Mouse (Mus musculus): ENCODE measurements around the gene Ubn1. TPM values are rescaled to one million over a fixed set of nuclear protein-coding genes. Genes with fewer than 3 reads are reported as not detected.

Ubn1 gene
- polyA plus RNA-seq, 1 experiment from 2014 or later: 7.6 TPM

GRCm38 (mm10) chr16:5093285-5093684 lies 43.4 kb downstream of the Ubn1 start:
- Histone ChIP-seq H3K27me3 (ENCODE audit: control insufficient read depth, insufficient read depth, low read depth, low read length) (no peaks in the 10 kb centered on the region), H3K9ac (ENCODE audit: low read depth, low read length) (no peak overlapping the region), H3K9me3 (replicated peaks; ENCODE audit: control insufficient read depth, low read length) (no peaks in the 10 kb centered on the region), H3K4me1 (ENCODE audit: control insufficient read depth, low read depth, low read length) (no peaks in the 10 kb centered on the region), H3K4me2 (ENCODE audit: low read depth, low read length) (no peak overlapping the region), H3K4me3 (ENCODE audit: low read depth, low read length) (no peak overlapping the region), H3K27ac (ENCODE audit: low read length) (no peak overlapping the region), H3K36me3 (ENCODE audit: control insufficient read depth, insufficient read depth) (no peaks in the 10 kb centered on the region)
- WGBS (ENCODE audit: insufficient replicate concordance): 62% methylated on average over 5 of the region's 5 CpGs
- no peak for ATAC-seq (ENCODE audit: low read depth)

DNA sequence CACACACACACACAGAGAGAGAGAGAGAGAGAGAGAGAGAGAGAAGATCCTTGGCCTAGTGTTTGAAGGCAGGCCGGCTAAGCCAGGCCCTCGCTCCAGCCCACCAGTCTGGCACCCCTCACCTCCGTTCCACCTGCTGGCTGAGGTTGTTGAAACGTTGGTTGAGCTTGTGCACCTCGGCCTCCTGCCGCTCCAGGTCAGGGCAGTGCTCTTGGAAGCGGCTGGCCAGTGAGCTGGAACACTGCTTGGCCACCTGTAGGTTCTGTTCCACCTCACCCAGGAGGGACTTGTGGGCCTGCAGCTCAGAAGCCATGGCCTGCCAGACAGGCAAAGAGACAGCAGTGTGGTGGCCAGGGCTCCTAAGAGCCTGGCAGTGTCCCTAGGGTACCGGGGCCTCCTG lies 46.6 kb downstream of the Ubn1 start:
- H3K27ac ChIP-seq (ENCODE audit: low read length): no peak overlapping the region
- H3K27me3 ChIP-seq (ENCODE audit: control insufficient read depth, insufficient read depth, low read depth, low read length): no peaks in the 10 kb centered on the region
- WGBS (ENCODE audit: insufficient replicate concordance): 75% methylated on average over 8 of the region's 8 CpGs
- no peak overlapping the region for H3K4me2 ChIP-seq (ENCODE audit: low read depth, low read length)
- ATAC-seq (ENCODE audit: low read depth): no peak
- no peaks in the 10 kb centered on the region for H3K9me3 ChIP-seq (replicated peaks; ENCODE audit: control insufficient read depth, low read length)
- H3K36me3 ChIP-seq (ENCODE audit: control insufficient read depth, insufficient read depth): no peaks in the 10 kb centered on the region
- H3K4me1 ChIP-seq (ENCODE audit: control insufficient read depth, low read depth, low read length): no peaks in the 10 kb centered on the region
- H3K4me3 ChIP-seq (ENCODE audit: low read depth, low read length): no peak overlapping the region
- H3K9ac ChIP-seq (ENCODE audit: low read depth, low read length): no peak overlapping the region

DNA sequence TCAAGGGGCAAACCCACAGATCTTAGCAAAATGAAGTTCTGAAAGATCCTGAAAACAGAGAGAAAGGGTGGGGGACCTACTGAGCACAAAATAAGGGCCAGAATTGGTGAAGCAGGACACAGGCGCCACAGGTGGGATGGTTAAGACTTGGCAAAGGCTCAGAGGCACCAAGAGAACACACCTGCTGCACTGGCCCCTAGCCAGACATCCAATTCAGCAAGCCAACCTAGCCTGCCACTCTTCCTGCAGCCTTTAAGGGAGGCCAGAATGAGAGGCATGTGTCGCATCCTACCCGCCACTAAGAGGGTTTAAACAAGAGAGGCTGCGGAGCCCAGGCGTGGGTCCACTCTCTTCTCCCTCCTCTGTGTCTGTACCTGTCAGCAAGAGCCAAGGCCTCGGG lies 51.1 kb downstream of the Ubn1 start:
- 65% methylated on average over 6 of the region's 6 CpGs for WGBS (ENCODE audit: insufficient replicate concordance)
- no peak overlapping the region for H3K9ac ChIP-seq (ENCODE audit: low read depth, low read length)
- ATAC-seq (ENCODE audit: low read depth): no peak
- H3K4me3 ChIP-seq (ENCODE audit: low read depth, low read length): no peak overlapping the region
- H3K4me2 ChIP-seq (ENCODE audit: low read depth, low read length): no peak overlapping the region
- H3K9me3 ChIP-seq (replicated peaks; ENCODE audit: control insufficient read depth, low read length): no peaks in the 10 kb centered on the region
- no peaks in the 10 kb centered on the region for H3K36me3 ChIP-seq (ENCODE audit: control insufficient read depth, insufficient read depth)
- H3K27ac ChIP-seq (ENCODE audit: low read length): no peak overlapping the region
- H3K27me3 ChIP-seq (ENCODE audit: control insufficient read depth, insufficient read depth, low read depth, low read length): no peaks in the 10 kb centered on the region
- no peaks in the 10 kb centered on the region for H3K4me1 ChIP-seq (ENCODE audit: control insufficient read depth, low read depth, low read length)

DNA sequence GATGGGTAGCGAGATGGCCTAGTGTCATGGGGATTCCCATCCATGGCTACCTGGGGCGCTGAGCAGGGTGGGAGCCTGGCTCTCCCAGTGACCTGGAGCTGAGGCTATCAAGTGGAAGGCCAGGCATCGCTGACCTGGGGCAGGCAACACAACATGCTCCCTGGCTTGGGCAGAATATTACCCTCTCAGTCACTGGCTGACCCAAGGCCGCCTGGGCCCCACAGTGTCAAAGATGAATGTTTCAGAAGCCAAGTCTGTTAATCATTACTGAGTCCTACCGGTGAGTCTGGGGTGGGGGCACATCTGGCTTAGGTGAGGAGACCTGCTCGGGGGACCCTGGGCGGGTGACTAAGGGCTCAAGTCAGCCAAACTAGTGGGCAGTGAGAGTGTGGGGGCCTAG lies 60.0 kb downstream of the Ubn1 start:
- Histone ChIP-seq H3K9ac (ENCODE audit: low read depth, low read length) (no peak overlapping the region), H3K36me3 (ENCODE audit: control insufficient read depth, insufficient read depth) (no peaks in the 10 kb centered on the region), H3K4me2 (ENCODE audit: low read depth, low read length) (no peak overlapping the region), H3K27me3 (ENCODE audit: control insufficient read depth, insufficient read depth, low read depth, low read length) (no peaks in the 10 kb centered on the region), H3K9me3 (replicated peaks; ENCODE audit: control insufficient read depth, low read length) (no peaks in the 10 kb centered on the region), H3K27ac (ENCODE audit: low read length) (no peak overlapping the region), H3K4me1 (ENCODE audit: control insufficient read depth, low read depth, low read length) (no peaks in the 10 kb centered on the region), H3K4me3 (ENCODE audit: low read depth, low read length) (no peak overlapping the region)
- peak; percentile 90 for ATAC-seq (ENCODE audit: low read depth)
- WGBS (ENCODE audit: insufficient replicate concordance): 62% methylated on average over 7 of the region's 7 CpGs

GRCm38 (mm10) chr16:5111021-5111420 lies 61.2 kb downstream of the Ubn1 start:
- WGBS (ENCODE audit: insufficient replicate concordance): 47% methylated on average over 3 of the region's 3 CpGs
- H3K27ac ChIP-seq (ENCODE audit: low read length): no peak overlapping the region
- no peak overlapping the region for H3K4me3 ChIP-seq (ENCODE audit: low read depth, low read length)
- no peaks in the 10 kb centered on the region for H3K27me3 ChIP-seq (ENCODE audit: control insufficient read depth, insufficient read depth, low read depth, low read length)
- H3K4me1 ChIP-seq (ENCODE audit: control insufficient read depth, low read depth, low read length): no peaks in the 10 kb centered on the region
- peak; percentile 22; the same call in 1 of the 2 replicates for ATAC-seq (ENCODE audit: low read depth)
- H3K9me3 ChIP-seq (replicated peaks; ENCODE audit: control insufficient read depth, low read length): no peaks in the 10 kb centered on the region
- no peaks in the 10 kb centered on the region for H3K36me3 ChIP-seq (ENCODE audit: control insufficient read depth, insufficient read depth)
- no peak overlapping the region for H3K9ac ChIP-seq (ENCODE audit: low read depth, low read length)
- H3K4me2 ChIP-seq (ENCODE audit: low read depth, low read length): no peak overlapping the region

- ATAC-seq (ENCODE audit: low read depth): no peak
- H3K9ac ChIP-seq (ENCODE audit: low read depth, low read length): no peak overlapping the region
- H3K4me2 ChIP-seq (ENCODE audit: low read depth, low read length): no peak overlapping the region
- H3K27ac ChIP-seq (ENCODE audit: low read length): no peak overlapping the region
- no peaks in the 10 kb centered on the region for H3K4me1 ChIP-seq (ENCODE audit: control insufficient read depth, low read depth, low read length)
- H3K9me3 ChIP-seq (replicated peaks; ENCODE audit: control insufficient read depth, low read length): no peaks in the 10 kb centered on the region
- H3K4me3 ChIP-seq (ENCODE audit: low read depth, low read length): no peak overlapping the region
- 57% methylated on average over 4 of the region's 4 CpGs for WGBS (ENCODE audit: insufficient replicate concordance)
- no peaks in the 10 kb centered on the region for H3K27me3 ChIP-seq (ENCODE audit: control insufficient read depth, insufficient read depth, low read depth, low read length)
- no peaks in the 10 kb centered on the region for H3K36me3 ChIP-seq (ENCODE audit: control insufficient read depth, insufficient read depth)
Measured at GRCm38 (mm10) chr16:5113002-5113550, 63.2 kb downstream of the Ubn1 start.

- Histone ChIP-seq H3K4me1 (ENCODE audit: control insufficient read depth, low read depth, low read length) (no peaks in the 10 kb centered on the region), H3K27me3 (ENCODE audit: control insufficient read depth, insufficient read depth, low read depth, low read length) (no peaks in the 10 kb centered on the region), H3K36me3 (ENCODE audit: control insufficient read depth, insufficient read depth) (no peaks in the 10 kb centered on the region), H3K9me3 (replicated peaks; ENCODE audit: control insufficient read depth, low read length) (no peaks in the 10 kb centered on the region), H3K27ac (ENCODE audit: low read length) (no peak overlapping the region), H3K4me2 (ENCODE audit: low read depth, low read length) (no peak overlapping the region), H3K9ac (ENCODE audit: low read depth, low read length) (no peak overlapping the region), H3K4me3 (ENCODE audit: low read depth, low read length) (no peak overlapping the region)
- ATAC-seq (ENCODE audit: low read depth): no peak
- WGBS (ENCODE audit: insufficient replicate concordance): 44% methylated on average over 2 of the region's 2 CpGs
Measured at GRCm38 (mm10) chr16:5113582-5113981, 63.7 kb downstream of the Ubn1 start.

- ATAC-seq (ENCODE audit: low read depth): no peak
- H3K4me2 ChIP-seq (ENCODE audit: low read depth, low read length): no peak overlapping the region
- H3K36me3 ChIP-seq (ENCODE audit: control insufficient read depth, insufficient read depth): no peaks in the 10 kb centered on the region
- no peak overlapping the region for H3K27ac ChIP-seq (ENCODE audit: low read length)
- H3K9me3 ChIP-seq (replicated peaks; ENCODE audit: control insufficient read depth, low read length): no peaks in the 10 kb centered on the region
- H3K27me3 ChIP-seq (ENCODE audit: control insufficient read depth, insufficient read depth, low read depth, low read length): no peaks in the 10 kb centered on the region
- WGBS (ENCODE audit: insufficient replicate concordance): 56% methylated on average over 4 of the region's 4 CpGs
- no peaks in the 10 kb centered on the region for H3K4me1 ChIP-seq (ENCODE audit: control insufficient read depth, low read depth, low read length)
- H3K9ac ChIP-seq (ENCODE audit: low read depth, low read length): no peak overlapping the region
- H3K4me3 ChIP-seq (ENCODE audit: low read depth, low read length): no peak overlapping the region
Measured at GRCm38 (mm10) chr16:5119385-5119784, 69.5 kb downstream of the Ubn1 start.

DNA sequence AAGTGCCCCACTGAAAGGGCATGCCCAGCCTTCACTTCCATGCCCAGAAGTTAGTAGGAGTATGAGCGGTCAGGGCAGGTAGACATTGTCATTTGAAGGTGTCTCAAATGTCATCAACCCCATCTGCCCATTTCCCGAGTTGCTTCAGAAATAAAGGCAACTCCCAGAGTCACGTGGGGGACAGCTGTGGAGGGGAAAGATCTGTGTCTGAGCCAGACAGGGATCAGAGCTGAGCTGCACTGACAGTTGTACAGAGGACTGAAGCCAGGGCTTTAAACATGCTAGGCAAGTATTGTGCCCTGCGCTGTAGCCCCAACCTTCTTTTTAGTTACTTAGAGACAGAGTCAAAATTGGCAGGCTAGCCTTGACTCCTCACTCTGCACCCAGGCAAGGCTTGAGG lies 70.0 kb downstream of the Ubn1 start:
- Histone ChIP-seq H3K9me3 (replicated peaks; ENCODE audit: control insufficient read depth, low read length) (no peaks in the 10 kb centered on the region), H3K4me1 (ENCODE audit: control insufficient read depth, low read depth, low read length) (no peaks in the 10 kb centered on the region), H3K4me2 (ENCODE audit: low read depth, low read length) (no peak overlapping the region), H3K27ac (ENCODE audit: low read length) (no peak overlapping the region), H3K27me3 (ENCODE audit: control insufficient read depth, insufficient read depth, low read depth, low read length) (no peaks in the 10 kb centered on the region), H3K4me3 (ENCODE audit: low read depth, low read length) (no peak overlapping the region), H3K36me3 (ENCODE audit: control insufficient read depth, insufficient read depth) (no peaks in the 10 kb centered on the region), H3K9ac (ENCODE audit: low read depth, low read length) (no peak overlapping the region)
- no peak for ATAC-seq (ENCODE audit: low read depth)
- WGBS (ENCODE audit: insufficient replicate concordance): 60% methylated on average over 4 of the region's 4 CpGs
